Mouse (Mus musculus): ENCODE measurements at regions not wholly inside any gene's neighbourhood (a gene's known extent, or its start where the extent isn't known, plus 50 kb on each side); places are given as distances from the start of the nearest gene placed in this dataset.

GRCm38 (mm10) chr1:120882959-120883549 lies 280.8 kb downstream of the En1 start:
- no peak for DNase-seq (ENCODE audit: inconsistent age in 2 of 2, low spot score in 1 of 2)

GRCm38 (mm10) chr1:120883632-120884031 lies 281.4 kb downstream of the En1 start:
- DNase-seq (ENCODE audit: inconsistent age in 2 of 2, low spot score in 1 of 2), result no peak

GRCm38 (mm10) chr1:120910801-120911200 lies 308.6 kb downstream of the En1 start:
- peak; percentile 21 to 70 for DNase-seq (ENCODE audit: inconsistent age in 2 of 2, low spot score in 1 of 2)

GRCm38 (mm10) chr1:120911962-120912670 lies 309.9 kb downstream of the En1 start:
- DNase-seq (ENCODE audit: inconsistent age in 2 of 2, low spot score in 1 of 2), result peak in 1 of 2 experiments; percentile 17

GRCm38 (mm10) chr1:120921540-120921939 lies 319.3 kb downstream of the En1 start:
- DNase-seq (ENCODE audit: inconsistent age in 2 of 2, low spot score in 1 of 2), result peak in 1 of 2 experiments; percentile 30

GRCm38 (mm10) chr1:120925271-120925670 lies 323.1 kb downstream of the En1 start:
- DNase-seq (ENCODE audit: inconsistent age in 2 of 2, low spot score in 1 of 2), result no peak

GRCm38 (mm10) chr1:120930141-120930540 lies 327.9 kb downstream of the En1 start:
- DNase-seq (ENCODE audit: inconsistent age in 2 of 2, low spot score in 1 of 2), result no peak

GRCm38 (mm10) chr1:120935321-120935720 lies 333.1 kb downstream of the En1 start:
- DNase-seq (ENCODE audit: inconsistent age in 2 of 2, low spot score in 1 of 2), result no peak

- no peak for DNase-seq (ENCODE audit: inconsistent age in 2 of 2, low spot score in 1 of 2)
Measured at GRCm38 (mm10) chr1:120943711-120944110, 341.5 kb downstream of the En1 start.

- DNase-seq (ENCODE audit: inconsistent age in 2 of 2, low spot score in 1 of 2), result no peak
Measured at GRCm38 (mm10) chr1:120946349-120946748, 344.1 kb downstream of the En1 start.

GRCm38 (mm10) chr1:120961235-120961634 lies 359.0 kb downstream of the En1 start:
- no peak for DNase-seq (ENCODE audit: inconsistent age in 2 of 2, low spot score in 1 of 2)

- DNase-seq (ENCODE audit: inconsistent age in 2 of 2, low spot score in 1 of 2), result no peak
Measured at GRCm38 (mm10) chr1:120961984-120962383, 359.8 kb downstream of the En1 start.

GRCm38 (mm10) chr1:120963477-120964178 lies 361.4 kb downstream of the En1 start:
- DNase-seq (ENCODE audit: inconsistent age in 2 of 2, low spot score in 1 of 2), result no peak

- DNase-seq (ENCODE audit: inconsistent age in 2 of 2, low spot score in 1 of 2), result no peak
Measured at GRCm38 (mm10) chr1:120964179-120964517, 361.9 kb downstream of the En1 start.

GRCm38 (mm10) chr1:120966132-120966531 lies 363.9 kb downstream of the En1 start:
- no peak for DNase-seq (ENCODE audit: inconsistent age in 2 of 2, low spot score in 1 of 2)

GRCm38 (mm10) chr1:120974661-120975060 lies 357.7 kb downstream of the Insig2 start:
- DNase-seq (ENCODE audit: inconsistent age in 2 of 2, low spot score in 1 of 2), result peak in 1 of 2 experiments; percentile 35

GRCm38 (mm10) chr1:121004535-121004934 lies 327.9 kb downstream of the Insig2 start:
- DNase-seq (ENCODE audit: inconsistent age in 2 of 2, low spot score in 1 of 2), result no peak

GRCm38 (mm10) chr1:121005198-121005597 lies 327.2 kb downstream of the Insig2 start:
- DNase-seq (ENCODE audit: inconsistent age in 2 of 2, low spot score in 1 of 2), result peak; percentile 10 to 50

- no peak for DNase-seq (ENCODE audit: inconsistent age in 2 of 2, low spot score in 1 of 2)
Measured at GRCm38 (mm10) chr1:121012126-121012525, 320.3 kb downstream of the Insig2 start.

- peak; percentile 74 to 88 for DNase-seq (ENCODE audit: inconsistent age in 2 of 2, low spot score in 1 of 2)
Measured at GRCm38 (mm10) chr1:121013839-121014503, 318.4 kb downstream of the Insig2 start.

- DNase-seq (ENCODE audit: inconsistent age in 2 of 2, low spot score in 1 of 2), result no peak
Measured at GRCm38 (mm10) chr1:121029375-121029774, 303.0 kb downstream of the Insig2 start.

Measured in adrenal gland, adult (tissue).